Mouse (Mus musculus): ENCODE measurements at regions not wholly inside any gene's neighbourhood (a gene's known extent, or its start where the extent isn't known, plus 50 kb on each side); places are given as distances from the start of the nearest gene placed in this dataset.

- Histone ChIP-seq H3K4me3 (ENCODE audit: insufficient read depth in 1 of 2, low read depth in 1 of 2, low read length in 2 of 2, poor library complexity in 1 of 2, severe bottlenecking in 1 of 2) (no peak overlapping the region), H3K4me1 (ENCODE audit: control insufficient read depth in 2 of 2, insufficient read depth in 2 of 2, low read length in 2 of 2, poor library complexity in 1 of 2) (no peaks in the 10 kb centered on the region), H3K9ac (ENCODE audit: insufficient read depth, low read depth, low read length, poor library complexity, severe bottlenecking) (no peak overlapping the region), H3K36me3 (ENCODE audit: control insufficient read depth, insufficient read depth, low read length, poor library complexity, severe bottlenecking) (no peaks in the 10 kb centered on the region), H3K27ac (ENCODE audit: insufficient read depth, low read depth, low read length, poor library complexity, severe bottlenecking) (no peak overlapping the region), H3K9me3 (ENCODE audit: control insufficient read depth, insufficient read depth, low read depth, low read length) (no peaks in the 10 kb centered on the region)
- TF ChIP-seq ZNF384 (IDR thresholded peaks at IDR 0.05; ENCODE audit: low read depth, low read length) (no peak), CHD2 (IDR thresholded peaks at IDR 0.05; ENCODE audit: low read depth, low read length) (no peak), MAFK (IDR thresholded peaks at IDR 0.05; ENCODE audit: insufficient read depth, low read depth, low read length) (no peak), HCFC1 (IDR thresholded peaks at IDR 0.05; ENCODE audit: borderline replicate concordance, insufficient read depth, low read length) (no peak), ZC3H11A (IDR thresholded peaks at IDR 0.05; ENCODE audit: borderline replicate concordance, low read depth, low read length) (no peak)
- in situ Hi-C loops (cut with MboI; ENCODE audit: low sequenced_read_pairs in 2 of 2, unreplicated experiment in 2 of 2): no loop called here
- no peak for DNase-seq (ENCODE audit: low read depth, low spot score)
Measured at GRCm38 (mm10) chr17:15620746-15621694, 56.9 kb upstream of the Prdm9 start.

- Histone ChIP-seq H3K4me1 (ENCODE audit: control insufficient read depth in 2 of 2, insufficient read depth in 2 of 2, low read length in 2 of 2, poor library complexity in 1 of 2) (no peaks in the 10 kb centered on the region), H3K4me3 (ENCODE audit: insufficient read depth in 1 of 2, low read depth in 1 of 2, low read length in 2 of 2, poor library complexity in 1 of 2, severe bottlenecking in 1 of 2) (no peak overlapping the region), H3K9ac (ENCODE audit: insufficient read depth, low read depth, low read length, poor library complexity, severe bottlenecking) (no peak overlapping the region), H3K9me3 (ENCODE audit: control insufficient read depth, insufficient read depth, low read depth, low read length) (no peaks in the 10 kb centered on the region), H3K36me3 (ENCODE audit: control insufficient read depth, insufficient read depth, low read length, poor library complexity, severe bottlenecking) (no peaks in the 10 kb centered on the region), H3K27ac (ENCODE audit: insufficient read depth, low read depth, low read length, poor library complexity, severe bottlenecking) (no peak overlapping the region)
- in situ Hi-C loops (cut with MboI; ENCODE audit: low sequenced_read_pairs in 2 of 2, unreplicated experiment in 2 of 2): no loop called here
- DNase-seq (ENCODE audit: low read depth, low spot score): peak; percentile 21
- no peak for TF ChIP-seq HCFC1 (IDR thresholded peaks at IDR 0.05; ENCODE audit: borderline replicate concordance, insufficient read depth, low read length)
- TF ChIP-seq ZC3H11A (IDR thresholded peaks at IDR 0.05; ENCODE audit: borderline replicate concordance, low read depth, low read length): peak; percentile 66; the same call in 1 of the 2 replicates
Measured at GRCm38 (mm10) chr17:15622913-15623312, 58.8 kb upstream of the Prdm9 start.

DNA sequence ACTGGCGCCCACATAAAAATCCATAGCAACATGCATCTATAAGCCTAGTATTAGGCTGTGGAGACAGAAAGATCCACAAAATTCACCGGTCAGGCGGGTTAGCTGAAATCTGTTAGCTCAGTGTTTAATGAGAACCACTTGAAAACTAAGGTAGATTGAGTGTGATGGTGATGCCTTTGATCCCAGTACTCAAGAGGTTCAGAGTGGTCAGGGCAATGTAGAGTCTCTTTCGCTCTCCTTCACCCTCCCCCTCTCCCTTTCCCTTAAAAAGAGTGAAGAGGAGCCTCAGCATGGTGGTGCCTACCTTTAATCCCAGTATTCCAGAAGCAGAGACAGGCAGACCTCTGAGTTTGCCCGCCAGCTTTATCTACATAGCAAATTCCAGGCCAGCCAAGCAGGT, 66.6 kb upstream of the Prdm9 start:
- H3K9ac ChIP-seq (ENCODE audit: insufficient read depth, low read depth, low read length, poor library complexity, severe bottlenecking): no peak overlapping the region
- no peak overlapping the region for H3K27ac ChIP-seq (ENCODE audit: insufficient read depth, low read depth, low read length, poor library complexity, severe bottlenecking)
- H3K36me3 ChIP-seq (ENCODE audit: control insufficient read depth, insufficient read depth, low read length, poor library complexity, severe bottlenecking): no peaks in the 10 kb centered on the region
- H3K9me3 ChIP-seq (ENCODE audit: control insufficient read depth, insufficient read depth, low read depth, low read length): 0 out of 2 replicates have a peak, but pooled peaks cover 1% of the 10 kb centered on the region
- in situ Hi-C loops (cut with MboI; ENCODE audit: low sequenced_read_pairs in 2 of 2, unreplicated experiment in 2 of 2): no loop called here
- DNase-seq (ENCODE audit: low read depth, low spot score): no peak
- H3K4me1 ChIP-seq (ENCODE audit: control insufficient read depth in 2 of 2, insufficient read depth in 2 of 2, low read length in 2 of 2, poor library complexity in 1 of 2): peaks cover 0 to 2% of the 10 kb centered on the region in 2 experiments; a peak in 2 of 4 replicates
- TF ChIP-seq HCFC1 (IDR thresholded peaks at IDR 0.05; ENCODE audit: borderline replicate concordance, insufficient read depth, low read length) (no peak), ZC3H11A (IDR thresholded peaks at IDR 0.05; ENCODE audit: borderline replicate concordance, low read depth, low read length) (no peak), ZNF384 (IDR thresholded peaks at IDR 0.05; ENCODE audit: low read depth, low read length) (no peak), MAFK (IDR thresholded peaks at IDR 0.05; ENCODE audit: insufficient read depth, low read depth, low read length) (no peak), CHD2 (IDR thresholded peaks at IDR 0.05; ENCODE audit: low read depth, low read length) (no peak)
- H3K4me3 ChIP-seq (ENCODE audit: insufficient read depth in 1 of 2, low read depth in 1 of 2, low read length in 2 of 2, poor library complexity in 1 of 2, severe bottlenecking in 1 of 2): no peak overlapping the region

- H3K27ac ChIP-seq (ENCODE audit: insufficient read depth, low read depth, low read length, poor library complexity, severe bottlenecking): no peak overlapping the region
- no peaks in the 10 kb centered on the region for H3K36me3 ChIP-seq (ENCODE audit: control insufficient read depth, insufficient read depth, low read length, poor library complexity, severe bottlenecking)
- no peak overlapping the region for H3K9ac ChIP-seq (ENCODE audit: insufficient read depth, low read depth, low read length, poor library complexity, severe bottlenecking)
- no peak overlapping the region for H3K4me3 ChIP-seq (ENCODE audit: insufficient read depth in 1 of 2, low read depth in 1 of 2, low read length in 2 of 2, poor library complexity in 1 of 2, severe bottlenecking in 1 of 2)
- in situ Hi-C loops (cut with MboI; ENCODE audit: low sequenced_read_pairs in 2 of 2, unreplicated experiment in 2 of 2): no loop called here
- H3K9me3 ChIP-seq (ENCODE audit: control insufficient read depth, insufficient read depth, low read depth, low read length): 0 out of 2 replicates have a peak, but pooled peaks cover 1% of the 10 kb centered on the region
- TF ChIP-seq ZNF384 (IDR thresholded peaks at IDR 0.05; ENCODE audit: low read depth, low read length) (no peak), CHD2 (IDR thresholded peaks at IDR 0.05; ENCODE audit: low read depth, low read length) (no peak), ZC3H11A (IDR thresholded peaks at IDR 0.05; ENCODE audit: borderline replicate concordance, low read depth, low read length) (no peak), HCFC1 (IDR thresholded peaks at IDR 0.05; ENCODE audit: borderline replicate concordance, insufficient read depth, low read length) (no peak), MAFK (IDR thresholded peaks at IDR 0.05; ENCODE audit: insufficient read depth, low read depth, low read length) (no peak)
- no peak for DNase-seq (ENCODE audit: low read depth, low spot score)
- peaks cover 0 to 2% of the 10 kb centered on the region in 2 experiments; a peak in 3 of 4 replicates for H3K4me1 ChIP-seq (ENCODE audit: control insufficient read depth in 2 of 2, insufficient read depth in 2 of 2, low read length in 2 of 2, poor library complexity in 1 of 2)
Measured at GRCm38 (mm10) chr17:15631626-15632025, 67.5 kb upstream of the Prdm9 start.
